Mouse (Mus musculus) E14TG2a.4 (cell line): ENCODE measurements around the gene Coq8a.

Experiments used
- CTCF ChIP-seq: conservative IDR thresholded peaks from 2 replicates; pipeline ENCODE4 v1.5.1; 2014; ENCODE audit warnings: low read length
- NANOG ChIP-seq: IDR thresholded peaks from 2 replicates; pipeline ENCODE4 v1.6.1; 2014; ENCODE audit warnings: borderline replicate concordance, low read length, mixed read lengths

DNA sequence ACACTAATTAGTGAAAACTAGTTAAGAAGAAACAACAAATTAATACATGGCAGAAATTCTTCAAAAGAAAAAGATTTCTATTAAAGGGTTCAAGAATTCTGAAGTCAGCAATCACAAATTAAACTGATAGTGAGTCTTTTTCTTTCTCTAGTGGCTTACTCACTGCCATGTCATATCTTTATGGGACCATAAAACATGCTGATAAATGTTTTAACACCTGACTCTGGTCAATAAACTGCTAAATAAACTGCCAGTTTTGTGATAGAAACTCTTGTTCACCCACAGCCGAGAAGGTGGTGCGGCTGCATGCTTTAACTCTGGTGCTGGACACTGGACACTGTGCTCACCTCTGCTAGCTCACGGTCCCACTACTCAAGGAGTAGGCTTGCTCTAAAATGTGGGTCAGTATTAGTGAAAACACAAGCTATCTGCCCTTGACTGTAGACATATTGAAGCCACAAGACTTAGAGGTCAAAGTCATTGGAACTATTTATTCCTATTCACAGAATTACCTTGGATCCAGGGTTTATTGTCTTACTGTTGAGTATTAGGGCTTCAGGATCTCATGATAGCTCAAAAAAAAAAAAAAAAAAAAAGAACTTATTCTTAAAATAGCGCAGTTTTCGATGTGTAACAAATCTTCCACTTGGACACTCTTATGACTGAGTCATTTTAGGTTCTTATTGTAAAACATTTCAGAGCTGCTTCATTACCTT is 71.2 kb downstream of the Coq8a start:
- TF ChIP-seq CTCF (no peak), NANOG (no peak)
